Mouse (Mus musculus) frontal cortex, postnatal 14 days (tissue): Measurements from ENCODE around the gene Cbr2.

ENCODE experiments used
- DNase-seq, 2 experiments: peaks; one replicate each; pipeline ENCODE4 v3.0.0; 2022; ENCODE audit warnings: low spot score in 2 of 2

The Cbr2 gene

DNA sequence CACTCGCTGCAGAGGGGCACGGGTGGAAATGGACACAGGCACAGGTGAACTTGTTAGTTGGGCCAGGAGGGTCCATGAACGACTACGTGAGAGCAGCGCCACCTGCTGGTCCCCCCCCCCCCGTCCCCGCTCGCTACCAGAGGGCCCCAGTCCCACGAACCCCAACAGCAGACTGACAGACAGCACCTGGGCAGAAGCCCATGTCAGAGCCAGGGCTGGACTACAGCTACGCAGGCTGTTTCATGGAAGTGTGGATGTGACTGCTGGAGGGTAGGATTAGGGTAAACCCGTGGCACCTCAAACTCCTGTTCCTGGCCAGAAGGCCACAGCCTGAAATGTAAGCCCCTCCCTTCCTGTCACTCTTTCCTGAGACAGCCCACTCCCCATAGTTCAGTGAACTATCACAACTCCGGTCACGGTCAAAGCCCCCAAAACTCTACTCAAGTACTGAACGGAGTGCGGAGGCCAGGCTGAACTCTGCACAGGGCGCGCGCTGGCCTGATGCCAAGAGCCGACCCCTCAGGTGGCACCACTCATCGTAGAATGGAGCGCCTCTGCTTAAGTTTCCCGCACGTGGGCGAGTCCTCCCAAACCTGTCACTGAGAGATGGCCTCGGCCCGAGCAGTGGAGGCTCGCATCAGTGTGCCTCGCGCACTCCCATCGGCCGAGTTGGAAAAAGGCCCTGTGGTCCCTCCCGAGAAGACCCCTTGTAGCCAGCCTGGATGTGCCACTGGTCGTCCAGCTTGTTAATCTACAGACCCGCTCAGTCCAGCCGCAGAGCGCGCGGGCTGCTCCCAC is 18.9 kb downstream of the Cbr2 start:
- no peak for DNase-seq

DNA sequence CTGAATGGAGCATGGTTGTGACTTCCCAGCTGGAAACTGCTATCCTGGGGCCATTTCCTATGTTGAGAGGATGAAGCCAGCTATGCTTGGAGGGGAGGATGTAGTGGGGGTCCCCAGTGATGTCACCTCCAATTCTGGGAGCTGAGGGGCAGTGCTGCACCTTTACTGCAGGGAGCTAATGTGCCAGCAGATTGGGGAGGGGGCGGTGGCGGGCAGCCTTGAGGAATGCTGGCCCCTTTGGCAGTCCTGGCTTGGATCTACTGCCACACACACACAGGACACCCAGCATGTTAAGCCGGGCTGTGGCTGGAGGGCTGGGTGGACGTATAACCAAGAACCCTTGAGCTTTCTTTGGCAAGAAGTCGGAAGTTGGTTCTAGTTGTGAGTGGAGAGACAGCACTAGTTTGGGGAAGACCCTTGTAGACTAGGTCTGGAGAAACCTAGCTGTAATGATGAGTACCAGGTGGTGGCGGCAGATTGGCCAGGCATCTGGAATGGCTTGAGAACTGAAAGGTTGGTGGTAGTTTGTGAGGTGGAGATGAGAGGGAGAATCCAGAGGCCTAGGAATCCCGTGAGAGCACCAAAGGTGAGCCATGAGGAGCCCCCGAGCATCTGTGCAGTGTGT is 19.8 kb downstream of the Cbr2 start:
- no peak for DNase-seq

DNA sequence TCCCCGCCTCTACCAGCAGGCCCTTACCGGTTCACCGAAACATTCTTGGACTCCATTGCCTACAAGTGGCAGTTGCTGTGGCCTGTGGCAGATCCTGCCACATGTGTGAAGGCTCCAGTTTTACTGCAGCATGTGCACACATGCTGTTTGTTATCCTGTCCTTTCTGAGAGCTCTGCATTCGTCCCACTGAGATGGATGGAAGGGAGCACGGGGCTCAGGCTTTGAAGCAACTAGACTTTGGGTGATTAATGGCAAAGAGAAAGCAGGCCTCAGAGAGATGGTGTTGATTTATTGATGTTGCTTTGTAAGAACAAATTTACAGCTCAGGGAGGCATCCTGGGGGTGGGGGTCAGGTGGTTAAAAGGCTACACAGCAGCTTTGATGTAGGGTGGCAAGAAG is 21.2 kb downstream of the Cbr2 start:
- DNase-seq: no peak

DNA sequence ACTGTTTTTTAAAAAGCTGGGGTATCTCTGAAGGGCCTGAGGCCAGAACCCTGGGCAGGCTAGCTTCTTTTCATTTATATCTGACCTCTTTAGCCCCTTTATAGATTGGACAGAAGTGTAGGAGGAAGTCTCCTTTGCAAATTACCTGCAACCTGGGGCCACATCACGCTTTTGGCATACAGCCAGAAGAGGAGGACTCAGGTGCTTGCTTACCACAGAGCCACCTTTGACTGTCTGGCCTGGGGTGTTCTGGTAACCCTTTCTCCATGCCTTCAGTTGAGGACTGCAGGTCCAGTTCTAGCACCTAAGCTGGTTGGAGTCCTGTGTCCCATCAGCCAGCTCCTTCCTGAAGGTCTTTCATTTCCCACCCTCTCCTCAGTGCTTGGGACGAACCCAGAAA is 22.4 kb downstream of the Cbr2 start:
- DNase-seq: no peak

DNA sequence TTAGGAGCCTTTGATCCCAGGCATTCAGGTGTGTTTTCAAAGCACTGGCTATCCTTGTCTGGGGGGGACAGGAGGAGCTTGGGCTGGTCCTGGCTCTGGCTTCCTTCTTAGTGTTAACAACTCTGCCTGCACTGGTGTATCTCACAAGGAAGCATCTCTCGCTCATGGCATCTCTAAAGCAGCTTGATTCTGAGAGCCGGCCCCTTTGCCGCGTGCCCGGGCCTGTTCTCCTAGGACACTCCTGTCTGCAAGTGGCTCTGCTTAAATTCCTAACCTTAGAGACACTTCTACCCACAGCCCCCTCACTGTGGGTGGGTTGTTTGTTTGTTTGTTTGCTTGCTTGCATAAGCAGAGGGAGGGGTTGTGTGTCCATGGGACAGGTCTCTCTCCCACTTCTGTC is 23.9 kb downstream of the Cbr2 start:
- DNase-seq: no peak

DNA sequence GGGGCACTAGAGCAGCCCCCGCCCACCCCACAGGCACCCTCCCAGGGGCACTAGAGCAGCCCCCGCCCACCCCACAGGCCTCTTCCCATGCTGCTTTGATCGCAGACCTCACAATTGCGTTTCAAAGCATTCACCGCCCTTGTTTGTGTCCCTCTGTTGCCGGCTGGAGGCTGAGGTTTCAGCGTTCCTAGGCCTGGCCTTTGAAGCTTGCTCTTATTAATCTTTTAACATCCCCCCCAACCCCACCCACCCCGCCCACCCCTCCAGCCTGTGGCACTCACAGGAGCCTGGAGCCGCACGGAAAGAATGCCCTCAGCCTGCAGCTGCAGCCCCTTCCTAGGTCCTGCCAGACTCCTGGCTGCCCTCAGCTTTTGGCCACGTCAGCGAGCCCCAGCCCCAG is 24.7 kb downstream of the Cbr2 start:
- DNase-seq: no peak

DNA sequence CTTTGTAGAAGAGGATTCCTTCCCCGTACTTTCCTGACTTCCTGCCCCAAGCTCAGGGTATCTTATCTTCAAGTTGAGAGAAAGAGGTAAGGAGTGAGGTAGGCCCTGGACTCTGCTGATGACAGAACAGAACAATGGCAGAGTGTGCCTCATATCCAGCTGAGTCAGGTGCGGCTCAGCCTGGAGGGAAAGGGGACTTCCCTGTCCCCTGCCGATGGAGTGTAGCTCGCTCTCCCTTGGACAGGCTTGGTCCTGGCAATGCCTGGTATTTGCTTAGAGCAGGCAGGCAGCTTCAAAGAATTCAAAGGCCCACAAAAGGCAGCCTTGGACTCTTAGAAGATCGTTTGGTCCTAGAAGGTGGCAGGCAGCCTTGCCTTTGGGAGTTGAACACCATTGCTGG is 25.8 kb downstream of the Cbr2 start:
- DNase-seq: no peak

DNA sequence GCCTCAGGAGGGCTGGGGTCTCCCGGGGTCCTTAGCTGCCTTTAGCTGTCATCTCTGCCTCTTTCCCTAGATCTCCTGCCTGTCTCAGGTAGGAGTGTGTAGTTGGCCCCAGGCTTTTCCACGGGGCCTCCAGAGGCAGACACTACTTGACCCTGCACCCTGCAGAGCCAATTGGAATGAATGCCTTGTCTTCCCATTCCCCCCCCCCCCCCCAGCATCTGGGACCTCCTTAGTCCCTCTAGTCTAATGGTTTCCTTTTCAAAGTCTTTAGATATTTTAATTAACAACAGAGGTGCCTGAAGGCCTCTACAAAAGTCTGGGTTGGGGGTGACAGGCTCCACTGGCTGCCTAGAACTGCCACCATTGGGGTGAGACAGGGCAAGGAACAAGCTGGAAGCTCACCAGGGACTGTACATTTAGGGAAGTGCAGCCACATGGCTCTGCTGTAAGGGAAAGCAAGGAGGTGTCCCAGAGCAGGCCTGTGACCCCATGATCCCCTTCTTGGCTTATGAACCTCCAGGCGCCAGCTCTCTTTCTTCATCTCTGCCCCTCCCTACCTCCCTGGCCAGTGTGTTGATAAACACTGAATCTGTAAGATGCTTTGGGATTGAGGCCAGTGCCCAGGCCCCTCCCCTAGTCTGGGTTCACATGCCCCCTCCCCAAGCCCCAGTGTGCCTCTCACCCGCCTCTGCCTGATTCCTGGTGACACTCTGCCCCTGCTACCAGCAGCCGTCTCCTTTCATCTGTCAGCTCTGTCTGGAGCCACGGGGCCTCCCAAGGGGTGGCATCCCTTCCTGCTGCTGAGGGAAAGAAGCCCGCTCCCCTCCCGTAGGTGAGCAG is 27.2 kb downstream of the Cbr2 start:
- DNase-seq: no peak

DNA sequence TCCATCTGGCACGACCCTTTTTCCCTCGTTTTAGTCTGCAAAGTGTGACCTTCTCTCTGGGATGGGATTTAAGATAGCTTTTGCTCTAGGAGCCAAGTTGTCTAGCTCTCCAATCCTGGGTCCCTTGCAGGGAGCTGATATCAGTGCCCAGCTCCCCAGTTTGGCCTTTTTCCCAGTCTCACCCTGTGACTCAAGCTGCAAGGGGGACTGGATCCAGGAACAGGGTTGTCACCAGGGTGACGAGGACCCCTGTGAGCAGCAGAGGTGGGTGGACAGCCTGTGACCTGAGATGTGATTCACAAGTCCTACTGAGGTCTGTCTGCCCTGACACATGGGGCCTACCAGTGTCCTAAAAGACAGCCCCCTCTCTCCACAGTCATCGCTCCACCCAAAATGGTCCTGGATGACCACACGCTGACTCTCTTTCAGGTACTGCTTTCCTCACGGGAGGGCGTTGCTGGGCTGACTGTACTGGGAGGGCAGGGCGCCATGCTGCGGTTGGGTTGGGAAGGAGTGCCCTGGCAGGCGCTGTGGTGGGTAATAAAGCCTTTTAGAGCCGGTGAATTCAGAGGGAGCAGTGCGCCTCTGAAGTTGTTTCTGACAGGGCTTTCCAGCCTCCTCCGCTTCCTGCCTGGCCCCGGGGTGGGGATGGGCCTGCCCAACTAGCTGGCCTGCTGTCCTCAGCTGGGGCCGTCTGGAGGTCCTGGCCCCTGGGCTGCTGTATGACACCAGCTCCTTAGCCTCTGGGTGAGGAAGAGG is 28.0 kb downstream of the Cbr2 start:
- DNase-seq: no peak

DNA sequence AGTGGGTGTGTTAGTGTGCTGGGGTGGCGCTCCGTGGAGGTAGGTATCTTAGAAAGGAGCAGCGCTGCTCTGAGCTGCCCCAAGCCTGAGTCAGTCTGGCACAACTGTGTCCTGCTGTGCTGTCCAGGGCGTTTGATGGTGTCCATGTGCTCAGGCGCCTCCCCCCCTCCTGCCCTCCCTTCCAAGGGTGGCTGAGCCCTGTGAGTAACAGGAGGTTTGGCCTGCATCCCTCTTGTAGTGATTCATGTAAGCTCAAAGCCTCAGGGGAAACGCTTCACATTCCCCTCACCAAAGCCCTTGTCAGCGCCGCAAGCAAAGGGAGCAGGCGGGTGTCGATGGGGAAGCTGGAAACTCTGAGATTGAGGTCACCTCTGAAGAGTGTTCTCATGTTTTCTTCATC is 34.2 kb downstream of the Cbr2 start:
- no peak for DNase-seq

DNA sequence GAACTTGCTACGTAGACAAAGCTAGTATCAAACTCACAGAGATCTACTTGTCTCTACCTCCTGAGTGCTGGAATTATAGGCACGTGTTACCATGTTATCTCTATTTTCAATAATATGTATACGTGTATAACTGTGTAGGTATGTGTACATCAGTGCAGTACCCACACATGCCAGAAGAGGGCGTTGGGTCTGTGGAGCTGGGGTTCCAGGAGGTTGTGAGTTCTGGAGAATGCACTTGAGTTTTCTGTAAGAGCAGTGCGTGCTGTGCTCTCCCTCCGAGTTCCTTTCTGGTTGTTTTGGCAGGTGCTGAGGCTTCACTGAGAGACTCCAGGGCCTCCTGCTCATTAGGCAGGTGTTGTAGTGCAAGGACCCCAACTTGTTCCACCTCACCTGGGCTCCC is 35.3 kb downstream of the Cbr2 start:
- no peak for DNase-seq

DNA sequence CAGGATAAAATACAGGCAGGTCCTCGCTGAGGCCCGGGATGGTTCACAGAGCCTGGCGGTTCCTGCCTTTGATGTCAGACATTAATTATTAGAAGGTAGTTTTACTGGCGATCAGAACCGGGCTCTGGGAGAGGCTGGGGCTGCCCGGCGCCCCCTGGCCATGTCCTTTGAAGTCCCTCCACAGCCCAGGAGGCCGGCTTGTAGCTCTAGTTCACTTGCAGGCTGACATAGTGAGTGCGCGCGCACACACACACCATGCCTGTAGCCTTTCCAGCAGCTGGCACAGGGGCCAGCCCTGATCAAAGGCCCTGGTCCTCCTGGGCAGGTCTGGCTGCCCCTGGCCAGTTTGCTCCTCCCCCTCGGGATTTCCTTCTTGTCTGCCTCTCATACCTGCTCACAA is 36.3 kb downstream of the Cbr2 start:
- DNase-seq: no peak

DNA sequence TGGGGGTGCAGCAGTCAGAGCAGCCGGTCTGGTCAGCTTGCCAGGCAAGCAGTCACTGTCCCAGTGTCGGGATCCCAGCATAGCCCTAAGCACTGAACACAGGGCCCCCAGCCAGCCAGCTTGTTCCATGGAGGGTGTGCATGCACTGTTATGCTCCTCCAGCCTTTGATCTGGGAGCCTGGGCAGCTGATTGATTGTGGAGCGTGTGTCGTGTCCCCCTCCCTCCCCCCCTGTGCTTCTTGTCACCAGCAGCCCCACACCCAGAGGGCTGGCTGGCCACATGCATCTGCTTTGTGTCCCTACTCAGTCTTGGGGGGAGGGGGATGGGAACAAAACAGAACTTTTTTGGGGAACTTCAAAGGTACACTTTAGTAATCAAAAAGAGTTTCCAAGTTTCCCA is 36.7 kb downstream of the Cbr2 start:
- DNase-seq: no peak

DNA sequence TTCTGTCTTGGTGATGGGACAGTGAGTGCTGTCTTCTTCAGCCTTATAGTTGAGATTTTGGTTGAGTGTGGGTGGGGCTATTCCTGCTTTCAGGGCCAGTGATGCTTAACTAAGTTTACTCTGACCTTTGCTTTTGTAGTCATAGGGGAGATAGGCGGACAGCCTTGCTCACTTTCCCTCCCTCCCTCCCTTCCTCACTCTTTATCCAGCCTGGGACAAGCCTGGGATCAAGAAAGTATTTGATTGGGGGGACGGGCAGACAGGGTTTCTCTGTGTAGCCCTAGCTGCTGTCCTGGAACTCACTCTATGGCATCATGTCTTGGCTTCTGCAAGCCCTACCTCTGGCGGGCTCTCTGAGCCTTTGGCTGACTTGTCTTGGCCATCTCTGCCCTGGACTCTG is 38.5 kb downstream of the Cbr2 start:
- DNase-seq: no peak

DNA sequence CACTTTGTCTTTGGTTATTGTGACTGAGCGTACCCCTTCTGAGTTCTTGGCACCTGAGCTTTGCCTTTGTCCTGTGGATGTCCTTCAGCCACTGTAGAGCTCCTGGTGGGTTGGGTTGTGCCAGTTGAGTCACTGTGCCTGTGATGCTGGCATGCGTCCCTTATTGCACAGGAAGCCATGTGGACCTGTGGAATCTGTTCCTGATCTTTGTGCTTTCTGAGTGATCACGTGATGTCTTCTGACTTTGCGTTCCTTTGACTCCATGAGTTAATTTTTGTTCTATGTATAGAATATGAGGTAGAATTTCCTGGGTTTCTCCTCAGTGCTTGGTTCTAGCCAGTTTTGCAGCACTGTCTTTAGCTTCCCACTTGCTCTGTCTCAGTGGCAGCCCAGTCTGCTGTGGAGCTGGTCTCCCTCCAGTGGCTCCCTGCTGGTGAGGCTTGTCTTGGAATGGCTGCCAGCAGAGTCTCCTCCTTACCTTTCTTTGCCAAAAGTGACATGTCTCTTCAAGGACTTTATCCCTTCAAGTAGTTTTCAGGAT is 39.4 kb downstream of the Cbr2 start:
- DNase-seq: no peak

DNA sequence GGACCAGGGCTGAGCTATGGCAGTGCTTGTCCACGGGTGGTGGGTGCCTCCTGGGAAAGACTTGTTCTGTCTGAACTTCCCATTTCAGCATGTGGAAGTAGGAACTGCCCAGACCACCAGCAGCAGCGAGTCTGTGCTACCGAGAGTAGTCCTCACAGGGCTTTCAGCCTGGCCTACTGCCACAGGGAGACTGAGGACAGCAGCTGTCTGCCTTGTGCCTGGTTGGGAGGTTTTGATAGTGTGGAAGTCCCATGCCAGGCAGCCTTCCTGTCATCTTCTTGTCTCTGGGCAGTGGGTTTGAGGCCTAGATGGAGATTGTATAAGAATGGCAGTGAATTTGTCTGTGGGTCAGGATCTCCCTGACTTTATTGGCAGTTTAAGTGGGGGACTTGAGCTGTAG is 42.5 kb downstream of the Cbr2 start:
- DNase-seq: no peak

DNA sequence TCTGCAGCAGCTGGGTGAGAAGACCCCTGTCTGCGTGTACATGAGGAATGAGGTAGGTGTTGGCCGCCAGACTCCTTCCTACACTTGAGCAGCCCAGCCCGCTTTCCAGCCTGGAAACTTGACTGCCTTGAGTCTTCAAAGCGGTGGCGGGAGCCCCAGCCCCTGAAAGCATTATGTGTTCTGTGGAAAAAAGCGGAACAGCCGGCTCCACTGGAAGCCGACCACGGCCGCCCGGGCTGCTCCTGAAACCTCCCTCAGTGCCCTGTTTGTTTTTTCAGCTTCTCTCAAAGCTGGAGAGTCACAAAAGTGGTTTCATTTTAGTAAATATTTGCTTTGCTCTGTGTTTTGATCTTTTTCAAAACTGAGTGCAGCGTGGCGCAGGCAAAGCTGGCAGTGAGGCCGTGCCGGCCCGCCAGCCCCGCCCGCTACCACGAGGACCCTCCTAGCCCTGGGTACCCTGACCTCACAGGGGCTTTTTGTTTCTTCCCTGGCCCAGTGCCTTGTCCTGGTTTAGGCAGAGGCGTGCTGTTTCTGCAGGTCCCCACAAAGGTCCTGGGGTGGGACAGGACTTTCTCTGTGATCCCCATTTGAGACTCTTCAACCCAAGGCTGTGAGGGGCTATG is 45.2 kb downstream of the Cbr2 start:
- DNase-seq: no peak

DNA sequence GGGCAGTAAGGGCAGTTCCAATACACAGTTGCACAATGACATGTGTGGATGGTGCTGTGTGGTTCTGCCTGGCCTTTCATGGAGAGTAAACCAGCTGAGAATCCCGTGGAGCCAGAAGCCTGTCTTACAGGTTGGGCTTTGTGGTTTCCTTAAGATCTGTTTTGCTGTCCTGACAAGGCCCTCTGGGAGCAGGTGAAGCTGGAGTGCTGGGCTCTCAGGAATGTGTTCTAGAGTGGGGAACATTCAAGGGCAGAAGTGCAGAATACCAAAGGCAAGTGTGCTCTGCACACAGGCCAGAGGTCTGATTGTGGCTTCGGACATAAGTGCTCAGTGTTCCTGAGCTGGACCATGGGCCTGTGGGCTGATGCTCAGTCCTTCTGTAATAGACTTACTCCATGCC is 47.3 kb downstream of the Cbr2 start:
- no peak for DNase-seq

DNA sequence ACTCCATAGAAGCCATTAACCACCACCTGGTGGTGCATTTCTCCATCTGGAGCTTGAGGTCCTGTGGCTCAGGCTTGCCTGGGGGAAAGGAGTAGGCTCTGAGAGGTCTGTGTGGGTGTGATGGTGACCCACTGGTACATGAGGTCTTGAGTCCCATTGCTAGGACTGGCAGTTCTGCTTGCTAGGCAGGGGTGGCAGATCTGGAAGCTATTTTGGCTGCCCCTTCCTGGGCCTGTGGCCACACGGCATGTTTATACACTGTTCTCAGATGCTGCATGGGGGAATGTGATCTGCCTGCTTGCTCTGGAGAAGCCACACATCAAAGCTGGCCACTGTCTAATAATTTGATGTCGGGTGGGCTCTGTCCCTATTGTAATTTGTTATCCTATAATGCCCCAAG is 47.8 kb downstream of the Cbr2 start:
- no peak for DNase-seq

DNA sequence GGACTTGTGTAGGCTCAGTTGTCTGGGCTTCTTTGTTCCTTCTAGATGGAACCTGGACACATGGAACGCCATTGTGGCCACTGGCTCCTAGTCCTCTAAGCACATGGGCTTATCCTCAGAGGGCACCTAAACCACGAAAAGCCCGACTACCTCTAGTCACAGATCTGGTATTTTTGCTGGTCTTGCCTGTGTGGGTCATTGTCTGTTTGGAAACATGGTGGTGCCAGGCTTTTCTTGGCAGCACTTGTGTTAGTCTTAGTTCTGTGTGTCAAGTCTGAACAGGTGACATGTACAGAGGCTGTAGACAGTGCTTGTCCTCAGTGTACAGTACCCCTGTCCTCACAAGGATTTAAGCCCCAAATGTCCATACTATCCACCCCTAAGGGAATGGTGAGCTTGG is 48.4 kb downstream of the Cbr2 start:
- DNase-seq: no peak

DNA sequence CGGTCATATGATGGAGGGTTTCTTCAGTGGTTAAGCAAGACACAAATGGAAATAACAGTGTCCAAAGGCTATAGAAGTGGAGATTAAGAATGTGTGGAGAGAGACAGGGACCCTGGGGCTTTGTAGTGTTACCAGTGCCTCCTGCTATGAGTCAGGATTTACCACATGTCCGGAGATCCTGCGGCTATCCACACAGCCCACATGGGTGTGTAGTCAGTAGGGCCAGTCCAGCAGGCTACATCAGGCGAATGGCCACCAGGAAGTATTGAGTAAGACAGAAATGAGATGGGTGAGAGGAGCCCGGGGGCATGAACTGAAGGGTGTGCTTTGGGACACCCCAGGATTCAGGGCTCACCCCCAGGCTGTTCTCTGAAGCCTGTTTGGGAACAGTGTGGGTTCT is 49.2 kb downstream of the Cbr2 start:
- DNase-seq: no peak
